16 mouse cellular contexts compared by ENCODE assay signal in genomic region chr10:117358891-117359290, GRCm38 (mm10).
"Had no signal": no experiment of that assay in that cellular context is flagged by ENCODE, and none has a peak within 500 bp of the region (broad histone marks: within the 10 kb centered on the region; RNA-seq: fewer than 3 reads in every experiment).

No protein-coding gene starts in this region.

- DNase-seq: retina, postnatal 1 day; right cerebral cortex, adult 18-20 months; right cerebral cortex, postnatal 14 days; right cerebral cortex, postnatal 25 days; right cerebral cortex, postnatal 4 days; spleen, adult 18-20 months; thymus, adult 18-20 months; thymus, adult 2 months; thymus, postnatal 14 days; thymus, postnatal 25 days; thymus, postnatal 36 days; thymus, postnatal 4 days had no signal

- H3K4me3 ChIP-seq: neural tube, embryonic 13.5 days; neural tube, embryonic 15.5 days; stomach, embryonic 15.5 days had no signal

- H3K9ac ChIP-seq: neural tube, embryonic 13.5 days; neural tube, embryonic 15.5 days; stomach, embryonic 15.5 days had no signal

- H3K27me3 ChIP-seq: neural tube, embryonic 13.5 days; neural tube, embryonic 15.5 days; stomach, embryonic 15.5 days had no signal

- H3K27ac ChIP-seq: neural tube, embryonic 13.5 days; neural tube, embryonic 15.5 days; stomach, embryonic 15.5 days; stomach, postnatal 0 days had no signal

- H3K4me1 ChIP-seq: neural tube, embryonic 13.5 days; neural tube, embryonic 15.5 days; stomach, embryonic 15.5 days had no signal
